Mouse (Mus musculus): Measurements from ENCODE around the gene Uchl5. TPM values are rescaled to one million over a fixed set of nuclear protein-coding genes. Genes with fewer than 3 reads are reported as not detected.

Uchl5 gene
- total and polyA plus RNA-seq, 2 experiments from 2014 or later, result 4.4 to 65.1 TPM

GRCm38 (mm10) chr1:143788584-143789227, 11.6 kb downstream of the Uchl5 start:
- 84% methylated on average over 2 of the region's 2 CpGs for WGBS
- no peak overlapping the region for H3K9ac ChIP-seq (replicated peaks; ENCODE audit: low read length)
- H3K27me3 ChIP-seq (ENCODE audit: insufficient read depth, low read length), result no peaks in the 10 kb centered on the region
- ATAC-seq (no peak), DNase-seq (ENCODE audit: low spot score) (no peak)
- no peaks in the 10 kb centered on the region for H3K9me3 ChIP-seq (ENCODE audit: low read length)
- TF ChIP-seq CTCF (IDR thresholded peaks at IDR 0.05; ENCODE audit: low read depth), result peak; percentile 61
- no peak overlapping the region for H3K4me2 ChIP-seq (ENCODE audit: low read depth, low read length)
- no peak overlapping the region for H3K27ac ChIP-seq
- H3K4me3 ChIP-seq (ENCODE audit: low read length), result no peak overlapping the region
- H3K4me1 ChIP-seq (ENCODE audit: insufficient read depth, low read length), result no peaks in the 10 kb centered on the region
- H3K36me3 ChIP-seq (ENCODE audit: insufficient read depth, low read length), result no peaks in the 10 kb centered on the region

GRCm38 (mm10) chr1:143803537-143803936, 26.5 kb downstream of the Uchl5 start:
- H3K4me2 ChIP-seq (ENCODE audit: low read depth, low read length), result no peak overlapping the region
- no peak overlapping the region for H3K4me3 ChIP-seq (ENCODE audit: low read length)
- ATAC-seq, result peak; percentile 72
- no peak overlapping the region for H3K9ac ChIP-seq (replicated peaks; ENCODE audit: low read length)
- H3K27ac ChIP-seq, result no peak overlapping the region
- H3K36me3 ChIP-seq (ENCODE audit: insufficient read depth, low read length), result no peaks in the 10 kb centered on the region
- peak; percentile 95 for DNase-seq (ENCODE audit: low spot score)
- no peaks in the 10 kb centered on the region for H3K27me3 ChIP-seq (ENCODE audit: insufficient read depth, low read length)
- H3K4me1 ChIP-seq (ENCODE audit: insufficient read depth, low read length), result no peaks in the 10 kb centered on the region
- peak; percentile 64 for TF ChIP-seq CTCF (IDR thresholded peaks at IDR 0.05; ENCODE audit: low read depth)
- H3K9me3 ChIP-seq (ENCODE audit: low read length), result no peaks in the 10 kb centered on the region
- WGBS, result 32% methylated on average over 4 of the region's 4 CpGs

GRCm38 (mm10) chr1:143809062-143809461, 32.0 kb downstream of the Uchl5 start:
- Histone ChIP-seq H3K9ac (replicated peaks; ENCODE audit: low read length) (no peak overlapping the region), H3K27me3 (ENCODE audit: insufficient read depth, low read length) (no peaks in the 10 kb centered on the region), H3K9me3 (ENCODE audit: low read length) (no peaks in the 10 kb centered on the region), H3K36me3 (ENCODE audit: insufficient read depth, low read length) (no peaks in the 10 kb centered on the region), H3K4me3 (ENCODE audit: low read length) (no peak overlapping the region), H3K27ac (no peak overlapping the region), H3K4me2 (ENCODE audit: low read depth, low read length) (no peak overlapping the region), H3K4me1 (ENCODE audit: insufficient read depth, low read length) (no peaks in the 10 kb centered on the region)
- TF ChIP-seq CTCF (IDR thresholded peaks at IDR 0.05; ENCODE audit: low read depth), result no peak
- DNase-seq (ENCODE audit: low spot score), result no peak
- ATAC-seq, result no peak
- 91% methylated on average over 6 of the region's 6 CpGs for WGBS

GRCm38 (mm10) chr1:143813676-143814360, 36.7 kb downstream of the Uchl5 start:
- no peaks in the 10 kb centered on the region for H3K36me3 ChIP-seq (ENCODE audit: insufficient read depth, low read length)
- no peaks in the 10 kb centered on the region for H3K9me3 ChIP-seq (ENCODE audit: low read length)
- peak; percentile 84 for TF ChIP-seq CTCF (IDR thresholded peaks at IDR 0.05; ENCODE audit: low read depth)
- ATAC-seq (peak; percentile 89), DNase-seq (ENCODE audit: low spot score) (peak; percentile 80)
- H3K4me3 ChIP-seq (ENCODE audit: low read length), result no peak overlapping the region
- no peaks in the 10 kb centered on the region for H3K4me1 ChIP-seq (ENCODE audit: insufficient read depth, low read length)
- H3K9ac ChIP-seq (replicated peaks; ENCODE audit: low read length), result no peak overlapping the region
- no peaks in the 10 kb centered on the region for H3K27me3 ChIP-seq (ENCODE audit: insufficient read depth, low read length)
- H3K27ac ChIP-seq, result no peak overlapping the region
- H3K4me2 ChIP-seq (ENCODE audit: low read depth, low read length), result no peak overlapping the region
- WGBS, result 41% methylated on average over 7 of the region's 7 CpGs

- Histone ChIP-seq H3K27ac (no peak overlapping the region), H3K9ac (replicated peaks; ENCODE audit: low read length) (no peak overlapping the region), H3K9me3 (ENCODE audit: low read length) (no peaks in the 10 kb centered on the region), H3K36me3 (ENCODE audit: insufficient read depth, low read length) (no peaks in the 10 kb centered on the region), H3K4me1 (ENCODE audit: insufficient read depth, low read length) (no peaks in the 10 kb centered on the region), H3K4me3 (ENCODE audit: low read length) (no peak overlapping the region), H3K4me2 (ENCODE audit: low read depth, low read length) (no peak overlapping the region), H3K27me3 (ENCODE audit: insufficient read depth, low read length) (no peaks in the 10 kb centered on the region)
- TF ChIP-seq CTCF (IDR thresholded peaks at IDR 0.05; ENCODE audit: low read depth), result no peak
- peak; percentile 58 for DNase-seq (ENCODE audit: low spot score)
- peak; percentile 90 for ATAC-seq
- 17% methylated on average over 2 of the region's 2 CpGs for WGBS
Measured at GRCm38 (mm10) chr1:143820096-143820877, 43.2 kb downstream of the Uchl5 start.

- DNase-seq (ENCODE audit: low spot score) (no peak), ATAC-seq (no peak)
- no peaks in the 10 kb centered on the region for H3K27me3 ChIP-seq (ENCODE audit: insufficient read depth, low read length)
- H3K9ac ChIP-seq (replicated peaks; ENCODE audit: low read length), result no peak overlapping the region
- TF ChIP-seq CTCF (IDR thresholded peaks at IDR 0.05; ENCODE audit: low read depth), result no peak
- no peaks in the 10 kb centered on the region for H3K9me3 ChIP-seq (ENCODE audit: low read length)
- 85% methylated on average over 3 of the region's 3 CpGs for WGBS
- H3K4me3 ChIP-seq (ENCODE audit: low read length), result no peak overlapping the region
- no peaks in the 10 kb centered on the region for H3K36me3 ChIP-seq (ENCODE audit: insufficient read depth, low read length)
- H3K4me2 ChIP-seq (ENCODE audit: low read depth, low read length), result no peak overlapping the region
- no peak overlapping the region for H3K27ac ChIP-seq
- H3K4me1 ChIP-seq (ENCODE audit: insufficient read depth, low read length), result no peaks in the 10 kb centered on the region
Measured at GRCm38 (mm10) chr1:143822677-143823076, 45.6 kb downstream of the Uchl5 start.

All from hindbrain, postnatal 0 days (tissue).